Mouse (Mus musculus) gastrocnemius, postnatal 4 days (tissue): Measurements from ENCODE around the gene Ifitm10. TPM values are rescaled to one million over a fixed set of nuclear protein-coding genes. Genes with fewer than 3 reads are reported as not detected.
"Not testable (repeated sequence)": the region's sequence is repeated elsewhere in the genome, so short reads cannot be mapped to it uniquely, and the experiment has no call there.

Experiments used
- DNase-seq, 2 experiments: peaks; one replicate each; pipeline ENCODE4 v3.0.0; 2021 to 2022; ENCODE audit warnings: low spot score in 2 of 2, mixed read lengths in 2 of 2
- total RNA-seq, 2 experiments: library from RNA; stranded (reverse); gene quantifications; 2 replicates each; pipeline ENCODE4 v1.2.3; 2021

Ifitm10 gene
- total RNA-seq, 2 experiments from 2014 or later: 1.1 TPM; not detected in 1

- no peak for DNase-seq
Observed at GRCm38 (mm10) chr7:142323396-142324117, 50.0 kb downstream of the Ifitm10 start.

- DNase-seq: no peak
Observed at GRCm38 (mm10) chr7:142322641-142323040, 50.9 kb downstream of the Ifitm10 start.

- not testable (repeated sequence) for DNase-seq
Observed at GRCm38 (mm10) chr7:142321637-142322306, 51.8 kb downstream of the Ifitm10 start.

- no peak for DNase-seq
Observed at GRCm38 (mm10) chr7:142320906-142321305, 52.6 kb downstream of the Ifitm10 start.

- DNase-seq: no peak
Observed at GRCm38 (mm10) chr7:142319124-142319523, 54.4 kb downstream of the Ifitm10 start.

- DNase-seq: no peak
Observed at GRCm38 (mm10) chr7:142317216-142317615, 56.3 kb downstream of the Ifitm10 start.

GRCm38 (mm10) chr7:142316558-142316957 is 57.0 kb downstream of the Ifitm10 start:
- no peak for DNase-seq

- no peak for DNase-seq
Observed at GRCm38 (mm10) chr7:142314600-142315285, 58.8 kb downstream of the Ifitm10 start.

GRCm38 (mm10) chr7:142303929-142304328 is 69.6 kb downstream of the Ifitm10 start:
- not testable (repeated sequence) for DNase-seq

GRCm38 (mm10) chr7:142303249-142303648 is 70.3 kb downstream of the Ifitm10 start, which contains the start of gene Krtap5-4:
Krtap5-4 (plus strand) TSS chr7:142303549.
- no peak for DNase-seq

GRCm38 (mm10) chr7:142297018-142297417 is 76.5 kb downstream of the Ifitm10 start, which contains the start of gene Krtap5-1:
Krtap5-1 (minus strand) TSS chr7:142297118.
- not testable (repeated sequence) for DNase-seq

- not testable (repeated sequence) for DNase-seq
Observed at GRCm38 (mm10) chr7:142296108-142296507, 77.4 kb downstream of the Ifitm10 start.

GRCm38 (mm10) chr7:142295418-142295817 is 78.1 kb downstream of the Ifitm10 start:
- DNase-seq: no peak

- not testable (repeated sequence) for DNase-seq
Observed at GRCm38 (mm10) chr7:142293851-142294250, 79.7 kb downstream of the Ifitm10 start.

GRCm38 (mm10) chr7:142285910-142286612 is 87.5 kb downstream of the Ifitm10 start:
- DNase-seq: not testable (repeated sequence)

- no peak for DNase-seq
Observed at GRCm38 (mm10) chr7:142285130-142285835, 88.3 kb downstream of the Ifitm10 start.

- DNase-seq: peak; percentile 82 to 92
Observed at GRCm38 (mm10) chr7:142284615-142285080, 88.9 kb downstream of the Ifitm10 start.

GRCm38 (mm10) chr7:142284023-142284591 is 89.4 kb downstream of the Ifitm10 start:
- DNase-seq: peak; percentile 25 to 67

- not testable (repeated sequence) for DNase-seq
Observed at GRCm38 (mm10) chr7:142282847-142283246, 90.7 kb downstream of the Ifitm10 start.

- not testable (repeated sequence) for DNase-seq
Observed at GRCm38 (mm10) chr7:142279291-142279690, 94.3 kb downstream of the Ifitm10 start.
